Mouse (Mus musculus) MEL (cell line): Measurements from ENCODE around the gene Crybb1. TPM values are rescaled to one million over a fixed set of nuclear protein-coding genes. Genes with fewer than 3 reads are reported as not detected.

Experiments used
- DNase-seq: peaks from one replicate; pipeline ENCODE4 v3.0.0; 2011; ENCODE audit warnings: low read depth, low spot score
- H3K27ac ChIP-seq: 2 replicates; pipeline ENCODE4 v1.5.1; 2012; ENCODE audit warnings: low read depth, mild to moderate bottlenecking, control low read depth, low read length, moderate library complexity; ENCODE audit not compliant: control insufficient read depth
- H3K27me3 ChIP-seq, 2 experiments: fragments of 150-350 bp in 1 of 2; sonication (generic) in 1 of 2; 2 replicates each; pipeline ENCODE4 v1.6.1; 2012; ENCODE audit warnings: low read length in 2 of 2, mild to moderate bottlenecking in 2 of 2, improper control_type of control experiment in 1 of 2, moderate library complexity in 1 of 2; ENCODE audit not compliant: insufficient read depth in 2 of 2, control insufficient read depth in 1 of 2
- H3K36me3 ChIP-seq, 2 experiments: 2 replicates each; pipeline ENCODE4 v1.6.1; 2012 to 2014; ENCODE audit warnings: low read length in 2 of 2, improper control_type of control experiment in 1 of 2, inconsistent platforms in 1 of 2, mild to moderate bottlenecking in 1 of 2; ENCODE audit not compliant: insufficient read depth in 2 of 2, control insufficient read depth in 1 of 2
- H3K4me1 ChIP-seq, 2 experiments: fragments of 150-350 bp in 1 of 2; sonication (generic) in 1 of 2; 2 replicates each; pipeline ENCODE4 v1.6.1; 2012; ENCODE audit warnings: low read length in 2 of 2, improper control_type of control experiment in 1 of 2, mild to moderate bottlenecking in 1 of 2; ENCODE audit not compliant: insufficient read depth in 2 of 2, control insufficient read depth in 1 of 2
- H3K4me3 ChIP-seq, 2 experiments: fragments of 150-350 bp in 1 of 2; sonication (generic) in 1 of 2; 2 replicates each; pipeline ENCODE4 v1.5.1; 2012; ENCODE audit warnings: low read depth in 2 of 2, low read length in 2 of 2, mild to moderate bottlenecking in 2 of 2, moderate library complexity in 2 of 2, control low read depth in 1 of 2, improper control_type of control experiment in 1 of 2; ENCODE audit not compliant: control insufficient read depth in 1 of 2, insufficient read depth in 1 of 2
- H3K79me2 ChIP-seq: 2 replicates; pipeline ENCODE4 v1.6.1; 2012; ENCODE audit warnings: mild to moderate bottlenecking, low read length, moderate library complexity; ENCODE audit not compliant: control insufficient read depth, poor library complexity, insufficient read depth
- H3K9ac ChIP-seq: 2 replicates; pipeline ENCODE4 v1.6.1; 2012; ENCODE audit warnings: low read depth, mild to moderate bottlenecking, control low read depth, low read length, moderate library complexity; ENCODE audit not compliant: control insufficient read depth, poor library complexity, severe bottlenecking
- H3K9me3 ChIP-seq: fragments of 150-350 bp; sonication (generic); replicated peaks from 2 replicates; pipeline ENCODE4 v1.6.1; 2012; ENCODE audit warnings: mild to moderate bottlenecking, low read length, improper control_type of control experiment, moderate library complexity; ENCODE audit not compliant: insufficient read depth
- BHLHE40 ChIP-seq: IDR thresholded peaks from 2 replicates; pipeline ENCODE4 v1.6.1; 2012; ENCODE audit warnings: low read depth, mild to moderate bottlenecking, inconsistent platforms, low read length, improper control_type of control experiment, borderline replicate concordance
- CHD2 ChIP-seq: IDR thresholded peaks from 2 replicates; pipeline ENCODE4 v1.6.1; 2011; ENCODE audit warnings: low read length, improper control_type of control experiment
- ELF1 ChIP-seq: IDR thresholded peaks from 2 replicates; pipeline ENCODE4 v1.6.1; 2014; ENCODE audit warnings: low read depth, mild to moderate bottlenecking, inconsistent platforms, low read length, improper control_type of control experiment, moderate library complexity
- EP300 ChIP-seq, 2 experiments: IDR thresholded peaks; 2 replicates each; pipeline ENCODE4 v1.6.1; 2011; ENCODE audit warnings: improper control_type of control experiment in 2 of 2, low read length in 2 of 2, low read depth in 1 of 2, mild to moderate bottlenecking in 1 of 2
- ETS1 ChIP-seq: IDR thresholded peaks from 2 replicates; pipeline ENCODE4 v1.6.1; 2012; ENCODE audit warnings: low read depth, mild to moderate bottlenecking, inconsistent platforms, low read length, improper control_type of control experiment, moderate library complexity
- GATA1 ChIP-seq: IDR thresholded peaks from 2 replicates; pipeline ENCODE4 v1.6.1; 2011; ENCODE audit warnings: low read depth, low read length, improper control_type of control experiment
- HCFC1 ChIP-seq: IDR thresholded peaks from 2 replicates; pipeline ENCODE4 v1.6.1; 2012; ENCODE audit warnings: low read depth, mild to moderate bottlenecking, inconsistent platforms, low read length, improper control_type of control experiment, moderate library complexity
- MAFK ChIP-seq: IDR thresholded peaks from 2 replicates; pipeline ENCODE4 v1.6.1; 2011; ENCODE audit warnings: low read depth, mild to moderate bottlenecking, low read length, improper control_type of control experiment, borderline replicate concordance
- MAX ChIP-seq: IDR thresholded peaks from 2 replicates; pipeline ENCODE4 v1.6.1; 2011; ENCODE audit warnings: low read length, improper control_type of control experiment
- MAZ ChIP-seq: IDR thresholded peaks from 2 replicates; pipeline ENCODE4 v1.6.1; 2012; ENCODE audit warnings: low read depth, mild to moderate bottlenecking, inconsistent platforms, low read length, improper control_type of control experiment
- MEF2A ChIP-seq: IDR thresholded peaks from 2 replicates; pipeline ENCODE4 v1.6.1; 2014; ENCODE audit warnings: low read depth, mild to moderate bottlenecking, inconsistent platforms, low read length, improper control_type of control experiment; ENCODE audit not compliant: poor library complexity, insufficient replicate concordance, severe bottlenecking; ENCODE audit errors: extremely low read depth
- MXI1 ChIP-seq: IDR thresholded peaks from 2 replicates; pipeline ENCODE4 v1.6.1; 2011; ENCODE audit warnings: mild to moderate bottlenecking, low read depth, low read length, improper control_type of control experiment
- MYB ChIP-seq: IDR thresholded peaks from 2 replicates; pipeline ENCODE4 v1.6.1; 2011; ENCODE audit warnings: mild to moderate bottlenecking, low read depth, low read length, improper control_type of control experiment
- NELFE ChIP-seq: IDR thresholded peaks from 2 replicates; pipeline ENCODE4 v1.6.1; 2011; ENCODE audit warnings: low read depth, low read length, improper control_type of control experiment
- NRF1 ChIP-seq: IDR thresholded peaks from 2 replicates; pipeline ENCODE4 v1.6.1; 2014; ENCODE audit warnings: low read depth, mild to moderate bottlenecking, inconsistent platforms, low read length, improper control_type of control experiment, moderate library complexity; ENCODE audit not compliant: poor library complexity, insufficient read depth, severe bottlenecking
- SIN3A ChIP-seq: IDR thresholded peaks from 2 replicates; pipeline ENCODE4 v1.6.1; 2012; ENCODE audit warnings: low read length, improper control_type of control experiment, inconsistent platforms
- TAL1 ChIP-seq: IDR thresholded peaks from 2 replicates; pipeline ENCODE4 v1.6.1; 2012; ENCODE audit warnings: mild to moderate bottlenecking, inconsistent platforms, low read length, moderate library complexity, mixed read lengths
- TBP ChIP-seq: IDR thresholded peaks from 2 replicates; pipeline ENCODE4 v1.8.0; 2011; ENCODE audit warnings: low read depth, low read length, improper control_type of control experiment
- TCF12 ChIP-seq: IDR thresholded peaks from 2 replicates; pipeline ENCODE4 v1.6.1; 2014; ENCODE audit warnings: low read depth, mild to moderate bottlenecking, inconsistent platforms, low read length, improper control_type of control experiment, moderate library complexity
- USF2 ChIP-seq, 2 experiments: IDR thresholded peaks; 2 replicates each; pipeline ENCODE4 v1.6.1; 2011 to 2012; ENCODE audit warnings: improper control_type of control experiment in 2 of 2, low read length in 2 of 2, borderline replicate concordance in 1 of 2, inconsistent platforms in 1 of 2, low read depth in 1 of 2, mild to moderate bottlenecking in 1 of 2; ENCODE audit not compliant: insufficient read depth in 1 of 2
- ZC3H11A ChIP-seq: IDR thresholded peaks from 2 replicates; pipeline ENCODE4 v1.6.1; 2012; ENCODE audit warnings: low read depth, mild to moderate bottlenecking, inconsistent platforms, low read length, improper control_type of control experiment
- ZMIZ1 ChIP-seq: IDR thresholded peaks from 2 replicates; pipeline ENCODE4 v1.6.1; 2012; ENCODE audit warnings: low read depth, mild to moderate bottlenecking, inconsistent platforms, low read length, improper control_type of control experiment, moderate library complexity
- polyA plus RNA-seq, 2 experiments: library from polyadenylated mRNA; stranded (reverse) in 1 of 2; unstranded in 1 of 2; fragments of >175 nt in 1 of 2; fragments of >200 nt in 1 of 2; gene quantifications; 2 replicates each; pipeline versions ENCODE4 v1.2.1 to v1.2.4; 2012; ENCODE audit warnings: low replicate concordance in 2 of 2, low read depth in 1 of 2; ENCODE audit not compliant: insufficient read length in 2 of 2, insufficient read depth in 1 of 2, missing spikeins in 1 of 2
- total RNA-seq: library from RNA; depleted of rRNA; stranded (reverse); fragments of 300-350 nt; gene quantifications from 2 replicates; pipeline ENCODE4 v1.2.3, GENCODE M21; 2012

Gene Crybb1
- total and polyA plus RNA-seq, 3 experiments, result 0.24 to 0.27 TPM; not detected in 1

DNA sequence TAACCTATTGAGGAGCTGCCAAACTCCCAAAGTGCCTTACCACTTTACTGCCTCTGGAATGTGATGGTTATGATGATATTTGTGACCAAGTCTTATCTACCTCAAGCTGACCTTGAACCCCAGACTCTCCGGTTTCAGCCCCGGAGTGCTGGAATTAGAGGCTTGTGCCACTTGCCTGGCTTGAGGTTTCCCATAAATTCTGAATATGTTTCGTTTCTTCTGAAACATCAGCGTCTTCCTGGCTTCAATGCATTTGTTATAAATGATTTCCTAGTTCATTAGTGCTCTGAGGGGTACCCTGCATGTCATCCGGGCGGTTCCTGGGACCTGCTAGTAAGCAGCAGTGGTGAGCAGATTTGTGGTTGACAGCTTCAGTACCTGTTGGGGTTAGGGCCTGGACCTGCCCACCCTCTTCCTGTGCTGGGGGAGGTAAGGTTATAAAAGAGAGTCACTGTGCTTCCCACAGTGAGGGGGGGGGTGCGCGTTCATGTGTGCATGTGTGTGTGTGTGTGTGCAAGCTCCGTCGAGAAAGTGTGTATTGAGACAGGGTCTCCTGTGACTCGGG lies 22.4 kb downstream of the Crybb1 start:
- peaks cover 60% of the 10 kb centered on the region for H3K79me2 ChIP-seq
- peaks cover 0 to 43% of the 10 kb centered on the region in 2 experiments; a peak in 2 of 4 replicates for H3K36me3 ChIP-seq
- peaks cover 8 to 59% of the 10 kb centered on the region in 2 experiments for H3K4me1 ChIP-seq
- peak overlapping the region; percentile 6 to 83; a peak in 3 of 4 replicates for H3K4me3 ChIP-seq
- no peak overlapping the region for H3K27ac ChIP-seq
- no peaks in the 10 kb centered on the region for H3K27me3 ChIP-seq
- peak overlapping the region; percentile 87 for H3K9ac ChIP-seq
- no peak for DNase-seq
- no peaks in the 10 kb centered on the region for H3K9me3 ChIP-seq
- TF ChIP-seq MAFK (no peak), ZC3H11A (no peak), USF2 (IDR thresholded peaks at IDR 0.05; ENCODE audit: borderline replicate concordance in 1 of 2, insufficient read depth in 1 of 2, low read depth in 1 of 2, low read length in 2 of 2) (no peak), MEF2A (no peak), NRF1 (no peak)

DNA sequence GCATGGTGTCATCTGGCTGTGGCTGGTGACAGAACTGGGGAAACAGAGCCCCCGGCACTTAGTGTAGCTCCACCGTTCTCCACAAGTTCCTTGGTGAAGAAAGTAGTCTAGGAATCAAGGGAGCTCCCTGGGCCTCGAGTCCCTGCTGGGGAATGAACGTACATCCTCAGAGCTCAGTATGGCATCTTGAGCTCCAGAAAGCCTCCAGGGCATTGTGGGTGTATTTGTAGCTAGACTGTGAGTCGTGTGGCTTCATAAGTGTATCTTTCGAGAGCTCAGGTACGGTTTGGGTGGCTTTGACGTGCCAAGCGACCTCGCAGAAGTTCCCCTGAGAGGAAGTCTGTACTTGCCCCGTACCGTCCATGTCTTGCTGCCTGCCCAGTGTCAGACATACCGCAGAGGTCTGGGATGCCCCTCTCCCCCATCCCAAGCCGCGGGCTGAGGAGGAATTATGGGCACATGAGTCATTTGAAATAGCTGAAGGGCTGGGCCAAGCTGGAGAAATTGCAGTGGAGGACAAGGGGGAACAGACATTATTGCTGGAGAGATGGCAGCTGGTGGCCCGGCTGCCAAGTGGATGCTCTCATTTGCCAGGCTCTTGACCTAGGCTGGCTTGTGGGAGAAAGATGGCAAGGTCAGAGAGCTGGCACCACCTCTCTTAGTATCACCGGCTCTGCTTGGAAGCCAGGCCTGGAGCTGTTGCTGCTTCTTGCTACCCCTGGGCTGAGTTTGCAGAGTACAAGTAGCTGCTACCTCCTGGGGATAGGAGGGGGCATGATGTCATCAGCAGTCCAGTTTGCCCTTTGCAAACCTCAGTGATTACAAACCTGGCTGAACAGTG lies 23.8 kb downstream of the Crybb1 start:
- no peak for DNase-seq
- Histone ChIP-seq H3K36me3 (peaks cover 0 to 57% of the 10 kb centered on the region in 2 experiments; a peak in 2 of 4 replicates), H3K4me3 (no peak overlapping the region), H3K27ac (peak overlapping the region; percentile 63), H3K9ac (peak overlapping the region; percentile 32), H3K9me3 (no peaks in the 10 kb centered on the region), H3K27me3 (no peaks in the 10 kb centered on the region), H3K4me1 (peaks cover 11 to 71% of the 10 kb centered on the region in 2 experiments), H3K79me2 (peaks cover 70% of the 10 kb centered on the region)
- TF ChIP-seq MAX, result no peak
- TF ChIP-seq TCF12, result no peak
- no peak for TF ChIP-seq MYB
- peak; percentile 5; the same call in 1 of the 2 replicates for TF ChIP-seq SIN3A
- no peak for TF ChIP-seq ELF1
- TF ChIP-seq TAL1, result no peak

DNA sequence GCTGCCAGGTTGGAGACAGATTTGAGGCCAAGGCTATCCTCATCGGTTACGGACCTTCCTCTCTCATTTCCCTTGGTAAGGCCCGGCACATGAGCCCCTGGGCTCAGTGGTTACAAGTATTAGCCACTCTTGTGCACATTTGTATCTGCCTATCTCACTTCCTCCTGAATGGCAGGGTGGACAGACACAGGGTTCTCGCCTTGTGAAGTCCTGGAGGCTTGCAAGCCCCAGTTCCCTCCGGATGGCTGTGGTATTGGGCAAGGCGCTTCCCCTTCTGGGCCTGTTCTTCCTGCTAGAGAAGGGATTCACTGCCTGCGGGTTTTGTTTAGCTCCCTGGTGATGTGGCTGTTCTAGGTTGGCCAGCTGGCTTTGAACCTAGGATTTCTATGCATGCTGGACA lies 24.5 kb downstream of the Crybb1 start:
- Histone ChIP-seq H3K4me1 (peaks cover 13 to 79% of the 10 kb centered on the region in 2 experiments), H3K79me2 (peaks cover 78% of the 10 kb centered on the region)
- no peak for TF ChIP-seq ZMIZ1
- TF ChIP-seq TCF12, result no peak
- TF ChIP-seq MAX, result no peak
- no peak for TF ChIP-seq GATA1
- TF ChIP-seq EP300 (IDR thresholded peaks at IDR 0.05; ENCODE audit: low read depth in 1 of 2, low read length in 2 of 2), result peak in 1 of 2 experiments; percentile 15; a peak in 2 of 4 replicates
- TF ChIP-seq HCFC1, result no peak
- 0 out of 2 replicates have a peak, but pooled peaks have one; percentile 46 for TF ChIP-seq TBP
- TF ChIP-seq MXI1, result 0 out of 2 replicates have a peak, but pooled peaks have one; percentile 23
- TF ChIP-seq BHLHE40, result no peak
- 0 out of 2 replicates have a peak, but pooled peaks have one; percentile 52 for TF ChIP-seq MAZ
- peak; percentile 42 for TF ChIP-seq TAL1
- no peak for TF ChIP-seq ELF1
- TF ChIP-seq ETS1, result no peak
- no peak for TF ChIP-seq CHD2
- TF ChIP-seq NELFE, result no peak

More for the DNA sequence above, 24.5 kb downstream of the Crybb1 start:
- DNase-seq, result peak; percentile 70
- Histone ChIP-seq H3K4me3 (no peak overlapping the region), H3K27me3 (no peaks in the 10 kb centered on the region), H3K36me3 (peaks cover 0 to 65% of the 10 kb centered on the region in 2 experiments; a peak in 2 of 4 replicates), H3K27ac (peak overlapping the region; percentile 63), H3K9ac (peak overlapping the region; percentile 32), H3K9me3 (no peaks in the 10 kb centered on the region)
